Mouse (Mus musculus) frontal cortex, adult (tissue): ENCODE data around the gene Cspg5.

Source experiments
- ATAC-seq: cut with Nextera tagmentation; 2 replicates; pipeline ENCODE4 v1.9.2; 2017; ENCODE audit warnings: mild to moderate bottlenecking, moderate library complexity, mixed read lengths; ENCODE audit not compliant: low TSS enrichment

The Cspg5 gene

GRCm38 (mm10) chr9:110243221-110243833, at the start of gene Cspg5:
Cspg5 (plus strand) TSS chr9:110243783.
- ATAC-seq: no peak

DNA sequence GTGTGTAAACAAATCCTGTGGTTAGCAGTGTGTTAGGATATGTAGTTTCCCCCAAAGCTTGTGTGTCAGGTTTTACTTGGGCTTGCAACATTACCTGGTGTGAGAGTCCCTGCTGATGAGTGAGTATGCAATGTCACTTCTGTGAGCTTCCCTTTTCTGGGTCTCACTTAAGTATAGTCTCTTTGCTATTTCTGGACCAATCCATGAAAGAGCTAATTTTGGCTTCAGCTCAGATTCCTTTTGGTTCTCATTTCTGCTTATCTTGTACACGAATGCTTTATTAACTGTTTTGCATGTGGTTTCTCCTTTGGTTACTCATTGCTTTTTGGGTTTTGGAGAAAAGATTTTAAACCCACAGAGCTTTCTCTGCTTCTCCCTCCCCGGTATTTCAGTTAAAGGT, 43.7 kb upstream of the Cspg5 start:
- ATAC-seq: peak; percentile 34; the same call in 1 of the 2 replicates

DNA sequence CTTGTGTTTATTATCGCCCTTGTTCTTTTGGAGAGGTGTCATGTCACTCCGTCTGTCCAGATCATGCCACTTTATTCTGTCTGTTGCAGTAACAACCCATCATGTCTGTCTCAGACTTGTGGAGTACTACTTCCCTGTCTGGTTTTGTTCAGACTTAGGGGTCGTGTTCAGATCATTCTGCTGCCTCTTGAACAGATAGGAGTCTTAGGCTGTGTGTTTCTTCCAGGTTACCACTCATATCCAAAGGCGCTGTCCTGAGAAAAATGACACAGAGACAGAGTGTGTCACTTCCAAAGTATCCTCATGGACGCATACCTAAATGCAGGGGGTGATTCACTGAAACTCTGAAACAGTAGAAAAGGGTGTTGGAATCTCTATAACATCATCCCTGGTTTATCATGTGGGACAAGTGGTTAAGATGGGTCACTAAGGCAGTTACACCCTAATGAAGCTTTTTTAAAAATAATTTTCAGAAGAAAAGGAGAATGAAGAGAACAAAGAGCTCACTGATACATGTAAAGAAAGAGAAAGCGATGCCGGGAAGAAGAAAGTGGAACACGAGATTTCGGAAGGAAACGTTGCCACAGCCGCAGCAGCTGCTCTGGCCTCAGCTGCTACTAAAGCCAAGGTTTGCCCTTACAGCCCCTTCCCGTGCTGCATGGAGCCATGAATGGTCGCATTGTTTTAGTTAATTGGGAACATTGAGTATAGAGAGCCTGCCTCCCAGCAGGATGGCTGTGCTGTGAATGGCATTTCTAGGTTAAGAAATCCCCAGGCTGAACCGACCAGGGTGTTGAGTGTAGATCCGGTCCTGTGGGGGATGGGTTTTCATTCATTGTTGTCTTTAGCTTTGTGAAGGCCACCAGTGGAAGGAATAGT, 37.8 kb upstream of the Cspg5 start:
- ATAC-seq: peak; percentile 76

DNA sequence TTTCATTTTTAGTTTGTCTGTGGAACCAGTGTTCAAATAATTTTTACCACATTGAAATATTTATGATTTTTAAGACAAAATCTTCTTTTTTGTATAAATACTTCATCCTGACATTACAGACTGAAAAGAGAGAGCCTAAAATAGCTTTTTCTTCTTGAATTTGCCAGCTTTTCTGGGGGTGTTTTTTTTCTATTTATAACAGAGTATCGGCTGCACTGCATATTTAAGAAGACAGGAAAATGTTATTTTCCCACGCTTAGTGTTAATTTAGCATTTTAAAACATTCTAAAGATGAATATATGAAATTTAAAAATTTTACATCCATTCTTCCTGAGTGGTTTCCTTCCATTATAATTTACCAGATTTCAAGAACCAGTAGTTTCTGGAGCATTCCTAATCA, 37.1 kb upstream of the Cspg5 start:
- peak; percentile 34 for ATAC-seq

DNA sequence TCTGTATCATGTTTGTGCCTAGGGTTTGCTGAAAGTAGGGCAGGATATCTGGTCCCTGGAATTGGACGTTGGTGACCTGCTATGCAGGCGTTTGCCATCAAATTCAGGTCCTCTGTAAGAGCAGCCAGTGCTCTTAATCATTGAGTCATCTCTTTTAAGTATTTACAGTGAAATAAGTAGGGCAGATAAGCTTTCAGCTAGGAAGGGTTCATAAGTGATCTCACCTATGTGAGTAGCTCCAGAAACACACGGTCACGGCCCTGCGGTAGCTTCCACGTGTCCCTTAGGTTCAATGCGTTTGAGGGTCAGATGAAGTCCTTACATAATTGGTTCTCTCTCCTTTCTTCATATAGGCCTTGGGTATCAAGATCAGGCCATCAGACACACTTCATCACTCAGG, 35.3 kb upstream of the Cspg5 start:
- ATAC-seq: no peak

DNA sequence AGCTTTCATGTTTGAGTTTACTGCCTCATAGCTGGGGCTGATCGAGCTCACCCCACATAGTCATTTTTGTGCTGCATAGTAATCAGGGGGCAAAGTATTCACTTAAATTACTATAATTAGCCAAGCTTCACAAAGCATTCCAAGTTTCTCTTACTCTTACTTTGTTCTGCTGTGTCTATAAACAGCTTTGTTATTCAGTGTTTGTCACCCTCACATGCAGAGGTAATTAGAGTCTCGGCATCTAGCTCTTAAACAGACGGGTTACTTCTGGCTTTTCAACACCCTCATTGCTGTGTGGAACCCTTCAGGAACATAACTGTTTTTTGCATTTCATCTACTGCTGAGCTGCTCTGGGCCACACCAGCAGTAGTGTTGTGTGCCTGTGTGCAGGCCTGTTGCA, 34.6 kb upstream of the Cspg5 start:
- 0 out of 2 replicates have a peak, but pooled peaks have one; percentile 15 for ATAC-seq

- no peak for ATAC-seq
Measured at GRCm38 (mm10) chr9:110224273-110224672, 19.3 kb upstream of the Cspg5 start.

- ATAC-seq: no peak
Measured at GRCm38 (mm10) chr9:110226191-110226590, 17.4 kb upstream of the Cspg5 start.

DNA sequence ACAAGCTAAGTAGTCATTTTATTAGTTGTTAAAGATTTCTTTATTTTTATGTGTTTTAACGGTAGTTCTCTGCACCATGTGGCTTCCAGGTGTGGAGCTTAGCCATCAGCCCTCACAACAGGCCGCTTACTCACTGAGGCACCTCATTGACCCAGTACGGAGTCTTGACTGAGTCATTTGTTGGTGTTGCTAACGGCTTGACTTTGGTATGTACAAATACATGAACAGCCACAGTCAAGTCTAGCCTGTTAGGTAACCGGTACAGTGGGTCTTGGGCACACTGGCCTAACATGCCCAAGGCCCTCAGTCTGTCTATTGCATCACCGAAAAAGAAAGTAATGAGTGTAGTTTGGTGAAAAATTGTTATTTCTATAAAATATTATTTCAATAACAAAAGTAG, 14.9 kb upstream of the Cspg5 start:
- no peak for ATAC-seq

GRCm38 (mm10) chr9:110229112-110229511, 14.5 kb upstream of the Cspg5 start:
- ATAC-seq: no peak

GRCm38 (mm10) chr9:110229566-110230248, 13.9 kb upstream of the Cspg5 start:
- peak; percentile 69; the same call in 1 of the 2 replicates for ATAC-seq

- peak; percentile 75 for ATAC-seq
Measured at GRCm38 (mm10) chr9:110230395-110231071, 13.1 kb upstream of the Cspg5 start.

- no peak for ATAC-seq
Measured at GRCm38 (mm10) chr9:110234962-110235361, 8.6 kb upstream of the Cspg5 start.

- no peak for ATAC-seq
Measured at GRCm38 (mm10) chr9:110244567-110244888, 945 bp downstream of the Cspg5 start.

- ATAC-seq: peak; percentile 45
Measured at GRCm38 (mm10) chr9:110244889-110245589, 1.5 kb downstream of the Cspg5 start.

DNA sequence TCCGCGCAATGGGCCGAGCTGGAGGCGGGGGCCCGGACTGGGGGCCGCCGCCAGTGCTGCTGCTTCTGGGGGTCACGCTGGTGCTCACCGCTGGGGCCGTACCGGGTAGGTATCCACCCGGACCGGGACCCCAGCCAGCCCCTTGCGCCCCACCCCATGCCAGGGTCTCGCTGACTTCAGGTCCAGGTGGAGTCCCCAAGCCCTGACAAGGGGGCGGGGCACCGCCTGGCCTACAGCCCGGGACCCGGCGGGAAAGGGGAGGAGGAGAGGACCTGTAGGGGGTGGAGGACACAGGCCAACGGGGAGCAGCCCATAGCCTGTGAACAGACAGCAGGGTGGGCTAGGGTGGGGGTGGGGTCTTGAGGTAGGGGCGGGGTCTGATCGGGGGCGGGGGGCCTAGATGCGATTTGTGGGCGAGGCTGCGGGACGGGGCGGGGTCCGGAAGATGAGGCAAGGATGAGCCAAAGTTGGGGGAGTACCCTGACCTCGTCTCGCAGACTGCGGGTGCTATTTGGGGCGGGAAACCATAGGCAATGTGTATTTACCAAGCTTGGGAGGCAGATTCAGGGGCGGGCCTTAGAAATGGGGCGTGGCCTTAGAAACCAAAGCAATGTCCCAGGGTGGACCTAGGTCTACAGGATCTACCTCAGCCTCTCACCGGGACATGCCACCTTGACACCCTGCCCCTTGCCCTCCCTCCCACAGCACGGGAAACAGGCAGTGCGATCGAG, 2.2 kb downstream of the Cspg5 start:
- peak; percentile 8; the same call in 1 of the 2 replicates for ATAC-seq

- peak; percentile 2; the same call in 1 of the 2 replicates for ATAC-seq
Measured at GRCm38 (mm10) chr9:110246321-110246640, 2.7 kb downstream of the Cspg5 start.

DNA sequence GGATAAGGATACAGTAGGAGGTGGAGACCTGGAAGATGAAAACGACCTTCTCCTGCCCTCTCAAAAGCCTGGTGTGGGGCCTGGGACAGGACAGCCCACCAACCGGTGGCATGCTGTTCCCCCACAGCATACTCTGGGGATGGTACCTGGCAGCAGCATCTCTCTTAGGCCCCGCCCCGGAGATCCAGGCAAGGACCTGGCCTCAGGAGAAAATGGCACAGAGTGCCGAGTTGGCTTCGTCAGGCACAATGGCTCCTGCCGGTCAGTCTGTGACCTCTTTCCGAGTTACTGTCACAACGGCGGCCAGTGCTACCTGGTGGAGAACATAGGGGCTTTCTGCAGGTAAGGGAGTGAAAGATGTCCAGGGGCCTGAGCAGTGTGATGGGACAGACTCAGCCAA, 3.5 kb downstream of the Cspg5 start:
- ATAC-seq: no peak

DNA sequence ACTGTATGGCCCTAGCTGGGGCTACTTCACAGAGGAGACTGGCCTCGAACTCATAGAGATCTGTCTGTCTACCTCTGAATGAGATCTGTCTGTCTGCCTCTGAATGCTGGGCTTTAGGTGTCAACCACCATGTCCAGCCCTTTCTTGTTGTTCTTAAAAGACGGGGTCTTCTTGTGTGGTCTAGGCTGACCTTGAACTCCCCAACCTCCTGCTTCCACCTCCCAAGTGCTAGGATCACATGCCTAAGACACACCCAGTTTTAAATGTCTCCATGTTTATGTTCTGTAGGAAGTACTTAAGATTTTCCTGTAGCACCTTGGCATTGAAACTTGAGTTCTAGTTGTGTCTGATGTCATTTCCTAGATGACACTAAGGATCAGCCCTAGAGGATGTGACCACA, 5.3 kb downstream of the Cspg5 start:
- no peak for ATAC-seq

- ATAC-seq: peak; percentile 62
Measured at GRCm38 (mm10) chr9:110249823-110250543, 6.4 kb downstream of the Cspg5 start.
